Mouse (Mus musculus) heart, postnatal 36 days (tissue): ENCODE data around the gene Fam219a. TPM values are rescaled to one million over a fixed set of nuclear protein-coding genes. Genes with fewer than 3 reads are reported as not detected.

ENCODE experiments used
- DNase-seq, 2 experiments: peaks; one replicate each; pipeline ENCODE4 v3.0.0; 2021 to 2022
- intact Hi-C: fragments of 180-260 bp; cut with DNase I; formaldehyde crosslinking; loops from one replicate; pipeline ENCODE4 v1.15.1; 2025
- total RNA-seq, 2 experiments: library from RNA; stranded (reverse); gene quantifications; 2 replicates each; pipeline ENCODE4 v1.2.3; 2021

Gene Fam219a
- total RNA-seq, 2 experiments from 2014 or later, result 14.7 to 15.1 TPM

- intact Hi-C loops, result no loop called here
- DNase-seq, result no peak
These were observed 90.4 kb downstream of the Fam219a start for GRCm38 (mm10) chr4:41478751-41479455.

- intact Hi-C loops, result no loop called here
- DNase-seq, result no peak
These were observed 91.6 kb downstream of the Fam219a start for GRCm38 (mm10) chr4:41477648-41478160.

- DNase-seq, result no peak
- intact Hi-C loops, result no loop called here
These were observed 98.0 kb downstream of the Fam219a start for GRCm38 (mm10) chr4:41471384-41471689.

- DNase-seq, result no peak
- intact Hi-C loops, result no loop called here
These were observed 98.5 kb downstream of the Fam219a start for GRCm38 (mm10) chr4:41470684-41471383.

- intact Hi-C loops, result no loop called here
- DNase-seq, result peak in 1 of 2 experiments; percentile 9
These were observed 99.2 kb downstream of the Fam219a start for GRCm38 (mm10) chr4:41470051-41470683.

- intact Hi-C loops, result loop anchor here (2.0 kb wide), 2 partner anchors 38 to 240 kb away; no protein-coding TSS in a partner anchor
These were observed 100.1 kb downstream of the Fam219a start for GRCm38 (mm10) chr4:41469199-41469598.

GRCm38 (mm10) chr4:41468396-41469080, 100.8 kb downstream of the Fam219a start:
- peak; percentile 70 to 74 for DNase-seq
- intact Hi-C loops, result loop anchor here (1.0 to 2.0 kb wide), 4 partner anchors 38 to 240 kb away; no protein-coding TSS in a partner anchor

More at GRCm38 (mm10) chr4:41469199-41469598, 100.1 kb downstream of the Fam219a start:
- DNase-seq, result no peak

Other genes starting within 250 kb of the Fam219a start
- gene Ubap1, start 220.5 kb downstream of the Fam219a start, total RNA-seq, result 10 to 100 TPM; 34.1 to 40.3 TPM
- 1 to 10 TPM in 1 of 2 experiments, under 1 TPM in 1; 0.35 to 1.2 TPM for gene Kif24, start 104.7 kb downstream of the Fam219a start, total RNA-seq
- 10 to 100 TPM; 29.0 to 32.7 TPM for gene Nudt2, start 104.4 kb downstream of the Fam219a start, total RNA-seq
- gene AI464131, start 66.5 kb downstream of the Fam219a start, total RNA-seq, result 10 to 100 TPM; 11.6 to 11.8 TPM
- under 1 TPM in 1 of 2 experiments, not detected in 1; 0.43 TPM for gene 1110017D15Rik, start 52.2 kb downstream of the Fam219a start, total RNA-seq
- gene Dnaic1, start 237 bp upstream of the Fam219a start, total RNA-seq, result 1 to 10 TPM; 2.6 to 3.7 TPM
- 1 to 10 TPM; 9.1 to 9.9 TPM for gene Enho, start 70.8 kb upstream of the Fam219a start, total RNA-seq
- 1 to 10 TPM; 2.6 to 3.8 TPM for gene Cntfr, start 127.6 kb upstream of the Fam219a start, total RNA-seq
- gene Il11ra1, start 130.5 kb upstream of the Fam219a start, total RNA-seq, result 10 to 100 TPM; 85.5 to 91.8 TPM
- gene Rpp25l, start 144.0 kb upstream of the Fam219a start, total RNA-seq, result 10 to 100 TPM; 31.6 to 32.3 TPM
- 10 to 100 TPM; 70.7 to 77.7 TPM for gene Dctn3, start 153.6 kb upstream of the Fam219a start, total RNA-seq
- gene Arid3c, start 161.6 kb upstream of the Fam219a start, total RNA-seq, result not detected
- 10 to 100 TPM; 58.5 to 59.4 TPM for gene Galt, start 185.7 kb upstream of the Fam219a start, total RNA-seq
- gene Sigmar1, start 186.6 kb upstream of the Fam219a start, total RNA-seq, result 10 to 100 TPM; 19.7 to 23.5 TPM
- gene Ccl27a, start 204.7 kb upstream of the Fam219a start, total RNA-seq, result 10 to 100 TPM; 19.1 to 19.4 TPM